Mouse (Mus musculus) bone marrow, adult 2 months (tissue): ENCODE measurements around the gene Olfr10.

Experiments
- CTCF ChIP-seq: fragments of 200-500 bp; IDR thresholded peaks from 2 replicates; pipeline ENCODE4 v1.5.1; 2011; ENCODE audit warnings: low read length, control low read depth; ENCODE audit not compliant: control insufficient read depth, insufficient read depth
- POLR2A ChIP-seq: fragments of 200-500 bp; IDR thresholded peaks from 2 replicates; pipeline ENCODE4 v1.6.1; 2011; ENCODE audit warnings: low read depth, mild to moderate bottlenecking, control low read depth, low read length, borderline replicate concordance; ENCODE audit not compliant: control insufficient read depth

DNA sequence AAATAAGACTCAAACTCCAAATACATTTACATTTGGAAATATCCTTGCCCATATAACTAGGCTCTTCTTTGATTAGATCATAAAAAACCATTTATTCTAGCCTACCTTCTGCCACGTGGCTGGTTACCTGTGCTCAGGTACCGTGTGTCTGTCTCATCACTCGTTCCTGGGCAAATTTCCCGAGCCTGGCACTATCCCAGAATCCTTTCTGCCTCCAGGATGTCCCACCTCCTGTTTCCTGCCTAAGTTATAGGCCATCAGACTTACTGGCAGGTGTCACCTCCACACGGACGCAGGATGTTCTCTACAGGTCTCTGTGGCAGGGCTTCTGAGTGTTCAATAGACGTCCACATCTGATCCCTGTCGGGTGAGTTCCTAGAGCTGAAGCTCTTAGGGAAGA lies 39.4 kb upstream of the Olfr10 start:
- TF ChIP-seq POLR2A: no peak
- no peak for TF ChIP-seq CTCF
